Mouse (Mus musculus) CD4-positive, CD25-positive, alpha-beta regulatory T cell, adult 4 months (primary cell): ENCODE measurements around the gene Prdm5. TPM values are rescaled to one million over a fixed set of nuclear protein-coding genes. Genes with fewer than 3 reads are reported as not detected.

Source experiments
- ATAC-seq: one replicate; pipeline ENCODE4 v1.8.0; 2017
- polyA plus RNA-seq, 2 experiments: library from polyadenylated mRNA; unstranded; fragments of 100-300 nt; shearing (Covaris generic); gene quantifications; one replicate each; pipeline ENCODE4 v1.2.1; 2017

The Prdm5 gene
- polyA plus RNA-seq, 2 experiments from 2014 or later = 1.2 to 1.5 TPM

DNA sequence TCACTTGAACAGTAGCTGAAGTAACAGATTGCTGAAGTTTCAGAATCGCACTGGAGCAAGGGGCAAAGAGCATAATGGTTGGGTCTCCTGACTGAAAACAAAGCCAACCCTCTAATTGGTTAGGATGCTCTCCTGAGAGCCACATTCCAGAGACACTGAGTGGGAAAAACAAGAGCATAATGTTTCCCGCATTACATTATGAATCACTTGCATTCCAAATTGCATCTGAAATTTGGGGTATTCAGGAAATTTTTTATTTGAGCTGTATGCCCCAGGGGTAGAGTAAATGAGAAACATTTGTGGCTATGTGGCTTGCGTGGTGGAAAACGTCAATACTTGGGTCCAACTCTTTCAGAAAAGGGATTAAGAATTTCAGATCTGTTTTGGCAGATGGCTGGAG lies 55.2 kb downstream of the Prdm5 start:
- ATAC-seq = no peak

- no peak for ATAC-seq
Measured at GRCm38 (mm10) chr6:65842579-65842978, 63.8 kb downstream of the Prdm5 start.

- no peak for ATAC-seq
Measured at GRCm38 (mm10) chr6:65849127-65849526, 70.3 kb downstream of the Prdm5 start.

DNA sequence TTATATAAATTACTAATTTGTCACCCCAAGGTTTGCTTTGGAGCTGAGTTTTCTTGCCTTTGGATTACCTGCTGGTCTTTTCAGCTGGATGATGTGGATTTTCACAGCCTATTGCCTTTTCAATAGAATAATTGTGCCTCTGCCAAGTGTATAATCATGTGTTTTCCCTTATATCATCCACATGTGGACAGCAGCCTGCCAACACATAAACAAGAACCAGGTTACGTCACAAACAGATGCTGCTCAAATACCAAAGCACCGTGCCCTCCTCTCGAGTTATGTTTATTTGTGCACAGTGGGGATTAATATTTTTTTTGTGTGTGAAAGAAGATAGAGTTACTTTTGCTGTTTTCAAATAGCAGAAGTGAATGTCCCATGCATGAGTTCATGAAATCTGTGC lies 70.9 kb downstream of the Prdm5 start:
- ATAC-seq = no peak

- no peak for ATAC-seq
Measured at GRCm38 (mm10) chr6:65850221-65850620, 71.4 kb downstream of the Prdm5 start.

GRCm38 (mm10) chr6:65854020-65854419 lies 75.2 kb downstream of the Prdm5 start:
- ATAC-seq = no peak

GRCm38 (mm10) chr6:65854585-65854984 lies 75.8 kb downstream of the Prdm5 start:
- no peak for ATAC-seq

DNA sequence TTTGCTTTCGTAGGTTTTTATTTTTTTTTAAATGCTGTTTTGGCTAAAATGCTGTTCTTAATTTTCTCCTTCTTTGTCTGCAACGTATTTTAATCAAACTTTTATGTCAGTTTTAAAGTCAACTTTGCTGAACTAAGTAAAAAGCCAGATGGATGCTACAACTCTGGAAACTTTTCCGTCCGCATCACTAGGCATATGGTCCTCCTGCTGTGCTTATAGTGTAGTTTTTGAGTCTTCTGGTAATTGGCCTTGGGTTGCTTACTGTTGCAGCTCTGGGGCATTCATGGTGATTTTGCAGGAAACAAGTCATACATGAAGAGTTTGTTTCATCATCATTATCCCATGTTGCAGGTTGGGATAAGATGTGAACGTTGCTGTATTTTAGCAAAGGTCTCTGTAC lies 81.8 kb downstream of the Prdm5 start:
- no peak for ATAC-seq

GRCm38 (mm10) chr6:65862836-65863235 lies 84.0 kb downstream of the Prdm5 start:
- no peak for ATAC-seq

DNA sequence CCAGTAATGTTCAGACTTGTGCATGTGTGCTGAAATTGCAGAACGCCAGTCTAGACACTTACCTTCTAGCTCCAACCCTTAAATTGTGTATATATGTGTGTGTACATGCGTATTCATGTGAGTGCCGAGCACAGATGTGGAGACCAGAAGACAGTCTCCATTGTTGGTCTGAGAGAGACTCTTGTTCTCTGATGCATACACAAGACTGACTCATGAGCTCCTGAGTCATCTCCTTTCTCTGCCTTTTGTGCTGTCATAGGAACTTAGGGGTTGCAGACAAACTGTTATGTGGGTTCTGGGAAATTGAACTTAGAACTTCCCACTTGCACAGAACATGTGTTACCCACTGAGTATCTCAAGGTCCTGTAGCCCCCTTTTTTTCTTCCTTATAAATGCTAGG lies 85.4 kb downstream of the Prdm5 start:
- no peak for ATAC-seq

DNA sequence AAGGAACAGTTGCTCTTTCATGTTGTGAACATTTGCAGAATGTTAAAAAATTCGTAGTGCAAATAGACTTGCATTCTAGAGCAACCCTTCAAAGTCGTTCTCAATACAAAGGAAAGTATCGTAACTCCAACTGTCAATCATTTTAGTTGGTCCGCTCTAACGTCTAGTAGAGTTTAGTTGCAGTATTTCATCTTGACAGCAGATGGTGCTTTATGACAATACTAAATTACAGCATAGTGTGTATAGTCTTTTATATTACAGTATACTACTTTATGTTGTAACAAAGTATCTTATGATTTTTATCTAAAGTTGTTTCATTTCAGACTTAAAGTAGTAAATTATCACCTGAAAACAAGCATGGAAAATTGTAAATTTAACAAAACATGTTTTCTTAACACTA lies 86.1 kb downstream of the Prdm5 start:
- no peak for ATAC-seq

GRCm38 (mm10) chr6:65865861-65866260 lies 87.1 kb downstream of the Prdm5 start:
- no peak for ATAC-seq

DNA sequence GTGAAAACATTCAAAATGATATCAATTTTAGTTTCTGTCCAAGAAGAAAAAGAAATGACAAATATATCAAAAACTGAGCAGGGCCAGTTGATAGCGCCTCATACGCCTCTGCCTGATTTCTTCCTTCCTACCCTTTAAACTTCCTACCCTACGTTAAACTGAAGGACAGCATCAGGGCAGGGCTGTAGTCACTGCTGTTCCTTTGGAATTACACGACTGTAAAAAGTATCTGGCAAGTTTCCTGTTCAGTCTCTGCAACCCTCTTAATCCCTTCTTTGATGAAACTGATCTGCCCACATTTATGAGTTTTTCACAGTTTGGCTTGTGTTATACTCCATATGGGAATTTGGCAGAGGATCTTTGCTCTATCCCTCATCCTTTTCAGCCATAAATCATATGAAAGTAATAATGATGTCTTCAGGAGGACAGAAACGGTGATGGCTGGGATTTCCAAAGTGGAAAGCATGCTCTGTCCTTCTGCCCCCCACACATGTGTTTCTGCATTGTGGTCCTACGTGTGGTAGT lies 93.0 kb downstream of the Prdm5 start:
- no peak for ATAC-seq

GRCm38 (mm10) chr6:65878300-65878699 lies 99.5 kb downstream of the Prdm5 start:
- ATAC-seq = no peak

DNA sequence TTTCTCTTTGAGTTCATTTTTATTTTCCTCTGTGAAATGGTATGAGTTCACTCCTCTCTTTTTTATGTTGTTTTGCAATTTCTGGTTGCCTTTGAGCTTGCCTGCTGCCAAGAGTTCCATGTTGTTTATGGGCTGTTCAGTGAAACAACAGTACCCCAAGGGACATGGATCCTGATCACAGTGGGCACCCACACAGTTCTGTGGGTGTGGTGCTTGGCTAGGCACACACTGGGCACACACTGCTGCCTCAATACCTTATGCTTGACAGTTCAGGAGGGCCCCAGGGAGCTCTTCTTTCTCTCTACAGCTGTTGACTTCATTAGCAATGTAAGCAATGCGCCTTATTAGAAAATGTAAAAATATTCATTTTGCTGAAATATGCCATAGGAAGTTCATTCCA lies 110.0 kb downstream of the Prdm5 start:
- ATAC-seq = no peak

- ATAC-seq = no peak
Measured at GRCm38 (mm10) chr6:65892045-65892660, 113.4 kb downstream of the Prdm5 start.

DNA sequence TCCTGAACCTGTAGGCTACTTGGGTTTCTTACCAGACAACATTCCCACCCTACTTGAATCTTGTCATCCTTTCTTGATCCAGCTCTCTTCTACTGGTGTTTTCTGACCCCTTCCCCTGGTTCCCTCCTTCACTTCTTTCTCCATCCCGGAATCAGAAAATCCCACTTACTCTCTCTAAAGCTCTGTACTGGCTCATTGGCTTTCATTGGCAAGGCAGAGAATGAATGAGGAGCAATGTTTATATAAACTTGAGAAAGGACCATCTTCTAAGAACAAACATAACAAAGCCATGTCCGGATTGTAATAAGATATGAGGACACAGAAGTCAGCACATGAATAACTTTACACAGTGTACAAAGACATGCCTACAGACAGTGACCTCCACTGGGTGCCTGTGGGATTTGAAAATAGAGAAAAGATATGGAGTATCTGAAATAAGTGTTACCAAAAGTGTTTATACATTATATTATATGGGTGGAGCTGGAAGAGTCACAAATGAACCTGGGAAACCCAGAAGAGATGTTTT lies 127.9 kb downstream of the Prdm5 start:
- ATAC-seq = no peak

DNA sequence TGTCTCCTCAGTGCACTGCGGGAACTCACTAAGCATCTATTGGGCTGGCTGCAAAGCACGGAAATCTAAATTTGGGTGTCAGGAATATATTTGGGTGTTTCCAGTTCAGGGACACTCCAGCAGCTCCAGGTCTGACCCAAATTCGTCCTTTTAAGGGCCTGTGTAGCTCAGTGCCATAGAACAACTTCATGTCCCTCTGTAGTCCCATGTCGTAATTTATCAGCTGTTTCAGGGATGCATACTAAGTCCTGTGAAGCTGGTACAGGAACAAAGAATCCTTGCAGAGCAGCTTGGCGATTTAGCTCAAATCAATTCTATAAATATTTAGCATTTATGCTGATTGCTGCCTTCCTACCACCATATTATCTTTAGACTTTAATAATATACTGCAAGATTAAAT lies 136.6 kb downstream of the Prdm5 start:
- no peak for ATAC-seq

- no peak for ATAC-seq
Measured at GRCm38 (mm10) chr6:65921703-65922102, 142.9 kb downstream of the Prdm5 start.

- ATAC-seq = no peak
Measured at GRCm38 (mm10) chr6:65923501-65924084, 144.8 kb downstream of the Prdm5 start.

DNA sequence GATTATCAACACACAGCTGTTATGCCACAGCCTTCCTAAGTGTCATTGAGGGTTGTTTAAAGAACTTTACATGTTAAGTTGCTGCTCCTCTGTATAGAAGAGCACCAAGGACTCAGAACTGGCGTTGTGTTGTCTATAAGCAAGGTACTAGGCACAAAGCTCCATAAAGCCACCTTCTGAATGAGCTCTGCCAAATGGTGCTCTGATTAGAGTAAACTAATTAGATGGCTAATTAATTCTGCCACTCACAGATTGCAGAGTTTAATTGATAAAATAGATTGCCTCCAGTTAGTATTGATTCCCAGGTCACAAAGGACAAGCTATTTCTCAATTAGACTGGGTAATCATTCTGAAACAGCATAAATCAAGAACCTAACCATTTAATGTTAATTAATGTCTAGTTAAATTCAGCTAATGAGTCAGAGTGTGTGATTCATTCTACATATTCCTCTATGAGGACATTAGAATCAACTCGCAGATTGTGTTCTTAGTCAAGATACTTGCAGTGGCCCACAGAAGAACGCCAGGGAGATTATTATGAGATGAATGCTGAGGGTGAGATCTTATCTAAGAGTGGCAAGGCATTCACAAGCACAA lies 147.0 kb downstream of the Prdm5 start:
- no peak for ATAC-seq

DNA sequence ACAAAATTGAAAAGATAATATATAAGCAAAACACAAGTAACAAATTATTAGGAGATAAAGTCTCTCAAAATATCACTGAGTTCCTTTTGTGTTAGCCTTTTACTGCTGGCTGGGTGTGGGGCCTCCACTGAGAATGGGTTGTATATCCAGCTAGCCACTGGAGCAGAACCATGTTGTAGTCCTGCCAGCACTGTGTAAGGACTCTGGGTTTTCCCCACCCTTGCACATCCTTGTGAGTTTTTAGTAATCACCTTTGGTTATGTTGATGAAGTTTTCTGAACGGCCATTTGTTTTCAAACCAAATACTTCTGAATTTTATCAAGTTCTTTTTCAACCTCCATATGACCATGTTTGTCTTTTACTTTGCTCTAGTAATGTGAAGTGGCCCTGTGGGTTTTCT lies 151.7 kb downstream of the Prdm5 start:
- ATAC-seq = no peak

DNA sequence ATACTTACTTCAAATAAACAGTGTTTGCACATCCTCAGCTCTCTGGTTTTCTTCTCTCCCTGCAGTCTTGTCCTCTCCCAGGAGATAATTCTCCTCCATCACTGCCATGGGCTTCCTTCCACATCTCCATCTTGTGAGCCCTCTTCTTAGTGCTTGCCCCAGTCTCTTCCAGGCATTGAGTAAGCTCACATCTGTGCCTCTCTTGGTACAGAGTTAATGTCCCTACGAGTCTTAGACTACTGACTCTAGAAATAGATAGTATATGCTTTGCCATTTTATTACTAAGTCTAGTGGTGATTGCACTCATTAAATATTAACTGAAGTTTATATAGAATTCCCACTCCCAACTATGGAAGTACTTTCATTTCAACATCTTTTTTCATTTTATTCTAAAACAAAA lies 154.0 kb downstream of the Prdm5 start:
- no peak for ATAC-seq

- ATAC-seq = no peak
Measured at GRCm38 (mm10) chr6:65933177-65933576, 154.4 kb downstream of the Prdm5 start.
